ENCODE assay signal across 31 mouse cellular contexts in the genomic region with DNA sequence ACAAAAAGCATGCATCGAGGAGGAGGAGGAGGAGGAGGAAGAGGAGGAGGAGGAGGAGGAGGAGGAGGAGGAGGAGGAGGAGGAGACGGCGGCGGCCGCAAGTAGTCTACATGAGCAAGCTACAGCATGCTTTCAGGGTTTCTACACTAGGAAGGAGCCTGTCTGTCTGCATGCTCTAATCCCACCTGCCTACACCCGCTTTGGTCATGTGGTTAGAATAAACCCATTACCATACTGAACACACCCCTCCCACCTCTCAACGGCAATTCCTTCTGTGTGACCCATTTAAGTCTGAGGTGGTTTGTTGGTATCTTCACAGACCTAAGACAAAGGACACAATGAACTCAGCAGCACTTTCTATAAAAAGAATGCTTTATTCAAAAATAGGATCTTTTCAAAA. TPM values are rescaled to one million over a fixed set of nuclear protein-coding genes. Genes with fewer than 3 reads are reported as not detected.
DNase-seq lines count a peak whose midpoint lies in the region; ATAC-seq and TF ChIP-seq lines count a peak whose summit lies in the region.
"Had no signal": no experiment of that assay in that cellular context is flagged by ENCODE, and none has a peak within 500 bp of the region (broad histone marks: within the 10 kb centered on the region; RNA-seq: fewer than 3 reads in every experiment).

No protein-coding gene starts in this region.

- no peak for TF ChIP-seq CTCF in left cerebral cortex, adult 2 months (IDR thresholded peaks at IDR 0.05)

- intact Hi-C loops in left cerebral cortex, adult 2 months (cut with DNase I), result no loop called here
- intact Hi-C loops in left cerebral cortex, postnatal 10 days (cut with DNase I), result no loop called here

- ATAC-seq in frontal cortex, adult (ENCODE audit: low TSS enrichment), result peak; percentile 21; the same call in 1 of the 2 replicates
- ATAC-seq: CD4-positive, CD25-positive, alpha-beta regulatory T cell, adult 4 months; forebrain, embryonic 14.5 days; hindbrain, embryonic 16.5 days; intestine, embryonic 15.5 days; Patski had no signal

- peak overlapping the region; percentile 41; the same call in 1 of the 2 replicates for H3K27ac ChIP-seq in left cerebral cortex, adult 2 months
- H3K27ac ChIP-seq: embryonic facial prominence, embryonic 15.5 days; heart, embryonic 15.5 days; hindbrain, embryonic 10.5 days; hindbrain, embryonic 13.5 days; intestine, embryonic 15.5 days had no signal

- H3K4me3 ChIP-seq in left cerebral cortex, adult 2 months, result no peak overlapping the region
- H3K4me3 ChIP-seq: embryonic facial prominence, embryonic 15.5 days; heart, embryonic 12.5 days; heart, embryonic 15.5 days; hindbrain, embryonic 10.5 days; hindbrain, embryonic 13.5 days; intestine, embryonic 15.5 days had no signal

- no peak for DNase-seq in frontal cortex, postnatal 36 days (ENCODE audit: low spot score in 2 of 2)
- no peak for DNase-seq in left cerebral cortex, adult 2 months (ENCODE audit: extremely low spot score in 1 of 2, low spot score in 2 of 2)
- DNase-seq in left cerebral cortex, postnatal 10 days (ENCODE audit: extremely low spot score in 1 of 2, low spot score in 2 of 2), result no peak
- peak; percentile 4 for DNase-seq in thymus, postnatal 0 days (ENCODE audit: low spot score)
- no peak for DNase-seq in thymus, postnatal 36 days
- DNase-seq in B cell, adult 2 months, result no peak
- DNase-seq: adrenal gland, postnatal 10 days; adrenal gland, postnatal 36 days; cerebellum, adult 11 months; cerebellum, adult 2 months; cerebellum, adult 9-11 months; cerebellum, postnatal 25 days; embryo, embryonic 11 days; forebrain, postnatal 0 days; gastrocnemius, postnatal 10 days; gastrocnemius, postnatal 36 days; heart, postnatal 10 days; heart, postnatal 36 days had no signal

RNA-seq across cellular contexts. Expression of gene Cdc40, which starts 51.8 kb away (rescaled TPM):
- total RNA-seq in left cerebral cortex, adult 2 months (2021), result 10 to 100 TPM; 43.6 to 46.7 TPM
- total RNA-seq in left cerebral cortex, postnatal 10 days (2021), result 10 to 100 TPM; 31.4 to 36.6 TPM
- polyA plus RNA-seq in thymus, postnatal 0 days (2015; fragmentation: Nextera tagmentation; extraction: Ambion mirVana), result 35.8 and 37.0 TPM in 2 replicates

RNA-seq across cellular contexts. Expression of gene Wasf1, which starts 52.0 kb away (rescaled TPM):
- total RNA-seq in left cerebral cortex, adult 2 months (2021), result 100 to 1,000 TPM; 248 to 256 TPM
- 100 to 1,000 TPM; 303 to 306 TPM for total RNA-seq in left cerebral cortex, postnatal 10 days (2021)
- 1.5 and 1.6 TPM in 2 replicates for polyA plus RNA-seq in thymus, postnatal 0 days (2015; fragmentation: Nextera tagmentation; extraction: Ambion mirVana)
- total RNA-seq: common myeloid progenitor, adult 5-6 weeks; granulocyte monocyte progenitor cell, adult 5-6 weeks had no signal
